Mouse (Mus musculus): Measurements from ENCODE around the gene Prkab1. TPM values are rescaled to one million over a fixed set of nuclear protein-coding genes. Genes with fewer than 3 reads are reported as not detected.

Gene Prkab1
- polyA plus RNA-seq, 1 experiment = 102 TPM

DNA sequence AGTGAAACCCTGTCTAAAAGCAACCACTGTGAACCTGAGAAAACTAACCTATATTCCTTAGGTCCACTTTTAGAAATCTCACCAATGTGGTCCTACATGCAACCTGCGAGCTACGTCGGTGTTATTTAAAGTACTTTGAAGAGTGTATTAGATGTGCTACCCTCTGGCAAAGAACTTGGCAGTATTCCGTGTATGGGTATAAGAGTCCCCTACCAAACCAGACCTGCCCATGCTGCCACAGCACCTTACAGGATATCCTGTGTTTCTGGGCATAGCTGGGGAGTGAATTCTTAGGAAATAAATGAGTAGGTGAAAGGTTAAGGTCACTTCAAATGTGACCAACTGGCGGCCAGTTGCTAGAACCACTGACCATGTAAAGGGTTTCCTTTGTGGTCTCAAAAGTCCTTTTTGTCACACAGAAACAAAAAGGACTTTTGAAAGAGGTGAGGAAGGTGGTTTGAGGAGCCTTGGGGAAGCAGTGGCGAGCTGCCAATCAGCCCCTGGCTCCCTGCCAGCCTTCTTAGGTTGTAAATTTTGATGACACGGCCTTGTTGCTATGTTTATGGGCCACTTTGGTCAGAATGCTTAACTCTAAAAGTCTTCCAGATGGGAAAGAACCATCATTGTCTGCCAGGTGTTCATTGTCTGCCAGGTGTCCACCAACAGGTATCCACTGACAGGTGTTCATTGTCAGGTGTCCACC lies 41.5 kb downstream of the Prkab1 start:
- no peak for DNase-seq
- no peaks in the 10 kb centered on the region for H3K4me1 ChIP-seq (replicated peaks; ENCODE audit: control insufficient read depth, insufficient read depth, low read length)
- H3K27ac ChIP-seq (ENCODE audit: control insufficient read depth, insufficient read depth, low read length) = no peak overlapping the region
- H3K36me3 ChIP-seq (ENCODE audit: control insufficient read depth, insufficient read depth, low read length) = peaks cover 3% of the 10 kb centered on the region; the same call in 1 of the 2 replicates
- WGBS = 66% methylated on average over 7 of the region's 7 CpGs
- H3K4me3 ChIP-seq (ENCODE audit: control insufficient read depth, insufficient read depth, low read length) = no peak overlapping the region
- TF ChIP-seq CTCF (IDR thresholded peaks at IDR 0.05; ENCODE audit: borderline replicate concordance, control insufficient read depth, extremely low read depth, insufficient read depth, low read length, poor library complexity) (no peak), POLR2A (IDR thresholded peaks at IDR 0.05; ENCODE audit: control insufficient read depth, extremely low read depth, insufficient read depth, low read length, poor library complexity) (no peak)
- no peaks in the 10 kb centered on the region for H3K27me3 ChIP-seq (ENCODE audit: control insufficient read depth, insufficient read depth, low read length)

DNA sequence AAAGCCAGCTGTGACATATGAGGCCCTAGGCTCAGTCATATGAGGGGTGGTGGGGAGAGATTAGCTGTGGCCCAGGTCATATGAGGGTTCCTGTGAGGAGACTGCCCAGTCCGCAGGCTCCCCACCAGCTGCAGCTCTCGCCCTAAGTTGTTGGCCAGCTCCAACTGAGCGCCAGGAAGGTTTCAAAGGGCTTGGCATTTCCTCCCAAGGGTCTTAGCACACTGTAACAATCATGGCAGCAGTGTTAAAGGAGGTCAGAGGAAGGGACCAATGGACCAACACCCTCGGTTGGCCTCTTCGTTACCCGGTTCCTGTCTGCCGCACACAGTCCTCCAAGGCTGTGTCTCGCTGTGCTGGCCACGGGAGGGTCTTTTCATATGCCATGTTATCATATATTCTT lies 43.8 kb downstream of the Prkab1 start:
- no peak for TF ChIP-seq POLR2A (IDR thresholded peaks at IDR 0.05; ENCODE audit: control insufficient read depth, extremely low read depth, insufficient read depth, low read length, poor library complexity)
- no peak for TF ChIP-seq CTCF (IDR thresholded peaks at IDR 0.05; ENCODE audit: borderline replicate concordance, control insufficient read depth, extremely low read depth, insufficient read depth, low read length, poor library complexity)
- no peak overlapping the region for H3K27ac ChIP-seq (ENCODE audit: control insufficient read depth, insufficient read depth, low read length)
- no peak for DNase-seq
- WGBS = 95% methylated on average over 9 of the region's 9 CpGs
- no peak overlapping the region for H3K4me3 ChIP-seq (ENCODE audit: control insufficient read depth, insufficient read depth, low read length)
- H3K4me1 ChIP-seq (replicated peaks; ENCODE audit: control insufficient read depth, insufficient read depth, low read length) = no peaks in the 10 kb centered on the region
- no peaks in the 10 kb centered on the region for H3K27me3 ChIP-seq (ENCODE audit: control insufficient read depth, insufficient read depth, low read length)
- peaks cover 3% of the 10 kb centered on the region; the same call in 1 of the 2 replicates for H3K36me3 ChIP-seq (ENCODE audit: control insufficient read depth, insufficient read depth, low read length)

GRCm38 (mm10) chr5:115979134-115979696 lies 45.1 kb downstream of the Prkab1 start:
- Histone ChIP-seq H3K27ac (ENCODE audit: control insufficient read depth, insufficient read depth, low read length) (no peak overlapping the region), H3K4me1 (replicated peaks; ENCODE audit: control insufficient read depth, insufficient read depth, low read length) (no peaks in the 10 kb centered on the region), H3K36me3 (ENCODE audit: control insufficient read depth, insufficient read depth, low read length) (peaks cover 11% of the 10 kb centered on the region), H3K27me3 (ENCODE audit: control insufficient read depth, insufficient read depth, low read length) (no peaks in the 10 kb centered on the region), H3K4me3 (ENCODE audit: control insufficient read depth, insufficient read depth, low read length) (no peak overlapping the region)
- 89% methylated on average over 16 of the region's 16 CpGs for WGBS
- peak; percentile 71; the same call in 1 of the 2 replicates for TF ChIP-seq CTCF (IDR thresholded peaks at IDR 0.05; ENCODE audit: borderline replicate concordance, control insufficient read depth, extremely low read depth, insufficient read depth, low read length, poor library complexity)
- no peak for TF ChIP-seq POLR2A (IDR thresholded peaks at IDR 0.05; ENCODE audit: control insufficient read depth, extremely low read depth, insufficient read depth, low read length, poor library complexity)
- DNase-seq = peak; percentile 10

DNA sequence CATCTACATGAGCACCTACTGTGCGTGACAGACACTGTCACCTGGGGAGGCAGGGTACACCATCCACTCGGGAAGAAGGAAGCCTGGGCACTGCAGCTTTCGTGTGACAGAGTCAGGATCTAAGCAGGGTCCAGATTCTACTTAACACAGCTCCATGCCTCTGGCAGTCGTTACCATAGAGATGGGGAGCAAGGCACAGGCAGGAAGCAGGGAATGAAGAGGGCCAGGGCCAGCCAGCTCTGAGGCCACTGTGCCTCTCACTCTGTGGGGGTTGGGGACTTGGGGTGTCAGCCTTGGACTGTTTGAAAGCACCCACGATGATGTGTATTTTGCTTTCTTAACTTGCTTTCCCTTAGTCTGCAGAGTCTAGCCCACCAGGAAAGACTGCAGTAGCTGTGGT lies 46.1 kb downstream of the Prkab1 start:
- Histone ChIP-seq H3K4me3 (ENCODE audit: control insufficient read depth, insufficient read depth, low read length) (no peak overlapping the region), H3K27me3 (ENCODE audit: control insufficient read depth, insufficient read depth, low read length) (no peaks in the 10 kb centered on the region), H3K27ac (ENCODE audit: control insufficient read depth, insufficient read depth, low read length) (no peak overlapping the region), H3K36me3 (ENCODE audit: control insufficient read depth, insufficient read depth, low read length) (peaks cover 11% of the 10 kb centered on the region; the same call in 1 of the 2 replicates), H3K4me1 (replicated peaks; ENCODE audit: control insufficient read depth, insufficient read depth, low read length) (no peaks in the 10 kb centered on the region)
- WGBS = 90% methylated on average over 5 of the region's 5 CpGs
- TF ChIP-seq CTCF (IDR thresholded peaks at IDR 0.05; ENCODE audit: borderline replicate concordance, control insufficient read depth, extremely low read depth, insufficient read depth, low read length, poor library complexity) (no peak), POLR2A (IDR thresholded peaks at IDR 0.05; ENCODE audit: control insufficient read depth, extremely low read depth, insufficient read depth, low read length, poor library complexity) (no peak)
- no peak for DNase-seq

DNA sequence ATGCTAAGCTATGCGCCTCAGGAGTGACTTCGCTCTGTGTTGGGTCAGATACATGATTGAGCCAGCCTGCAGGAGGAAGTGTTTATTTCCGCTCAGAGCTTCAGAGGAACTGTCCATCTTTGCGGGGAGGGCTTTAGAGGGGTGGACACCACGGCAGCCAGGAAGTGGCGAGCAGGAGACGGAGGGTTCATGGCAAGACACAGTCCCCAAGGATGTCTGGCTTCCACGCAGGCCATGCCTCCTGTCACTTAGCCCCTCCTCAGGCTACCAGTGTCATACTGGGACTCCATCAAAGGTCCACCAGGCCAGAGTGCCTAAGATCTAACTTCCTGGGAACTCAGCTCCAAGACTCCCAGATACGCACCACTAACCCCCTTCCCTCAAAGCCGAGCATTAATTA lies 46.6 kb downstream of the Prkab1 start:
- no peak for TF ChIP-seq POLR2A (IDR thresholded peaks at IDR 0.05; ENCODE audit: control insufficient read depth, extremely low read depth, insufficient read depth, low read length, poor library complexity)
- no peak for TF ChIP-seq CTCF (IDR thresholded peaks at IDR 0.05; ENCODE audit: borderline replicate concordance, control insufficient read depth, extremely low read depth, insufficient read depth, low read length, poor library complexity)
- Histone ChIP-seq H3K36me3 (ENCODE audit: control insufficient read depth, insufficient read depth, low read length) (peaks cover 11% of the 10 kb centered on the region; the same call in 1 of the 2 replicates), H3K4me3 (ENCODE audit: control insufficient read depth, insufficient read depth, low read length) (no peak overlapping the region), H3K4me1 (replicated peaks; ENCODE audit: control insufficient read depth, insufficient read depth, low read length) (no peaks in the 10 kb centered on the region), H3K27me3 (ENCODE audit: control insufficient read depth, insufficient read depth, low read length) (no peaks in the 10 kb centered on the region), H3K27ac (ENCODE audit: control insufficient read depth, insufficient read depth, low read length) (no peak overlapping the region)
- DNase-seq = no peak
- WGBS = 77% methylated on average over 10 of the region's 10 CpGs

- H3K4me1 ChIP-seq (replicated peaks; ENCODE audit: control insufficient read depth, insufficient read depth, low read length) = no peaks in the 10 kb centered on the region
- peaks cover 11% of the 10 kb centered on the region; the same call in 1 of the 2 replicates for H3K36me3 ChIP-seq (ENCODE audit: control insufficient read depth, insufficient read depth, low read length)
- DNase-seq = no peak
- WGBS = 85% methylated on average over 10 of the region's 10 CpGs
- no peak overlapping the region for H3K4me3 ChIP-seq (ENCODE audit: control insufficient read depth, insufficient read depth, low read length)
- H3K27me3 ChIP-seq (ENCODE audit: control insufficient read depth, insufficient read depth, low read length) = no peaks in the 10 kb centered on the region
- H3K27ac ChIP-seq (ENCODE audit: control insufficient read depth, insufficient read depth, low read length) = no peak overlapping the region
- TF ChIP-seq CTCF (IDR thresholded peaks at IDR 0.05; ENCODE audit: borderline replicate concordance, control insufficient read depth, extremely low read depth, insufficient read depth, low read length, poor library complexity) = no peak
- TF ChIP-seq POLR2A (IDR thresholded peaks at IDR 0.05; ENCODE audit: control insufficient read depth, extremely low read depth, insufficient read depth, low read length, poor library complexity) = no peak
These were observed 47.0 kb downstream of the Prkab1 start for GRCm38 (mm10) chr5:115977266-115977665.

Measured in thymus, adult 2 months (tissue).